Mouse (Mus musculus): ENCODE results near the gene Sgsm3.

Gene Sgsm3

GRCm38 (mm10) chr15:81026901-81027300, 49.3 kb downstream of the Sgsm3 start:
- DNase-seq (ENCODE audit: low spot score), result no peak

GRCm38 (mm10) chr15:81027378-81028173, 50.0 kb downstream of the Sgsm3 start:
- peak; percentile 78 for DNase-seq (ENCODE audit: low spot score)

- no peak for DNase-seq (ENCODE audit: low spot score)
These were observed 53.4 kb downstream of the Sgsm3 start for GRCm38 (mm10) chr15:81030891-81031425.

GRCm38 (mm10) chr15:81031611-81032010, 54.0 kb downstream of the Sgsm3 start:
- no peak for DNase-seq (ENCODE audit: low spot score)

GRCm38 (mm10) chr15:81032941-81033629, 55.5 kb downstream of the Sgsm3 start:
- peak; percentile 71 for DNase-seq (ENCODE audit: low spot score)

- DNase-seq (ENCODE audit: low spot score), result no peak
These were observed 56.6 kb downstream of the Sgsm3 start for GRCm38 (mm10) chr15:81034119-81034518.

GRCm38 (mm10) chr15:81035417-81036162, 58.0 kb downstream of the Sgsm3 start:
- peak; percentile 80 for DNase-seq (ENCODE audit: low spot score)

- no peak for DNase-seq (ENCODE audit: low spot score)
These were observed 60.9 kb downstream of the Sgsm3 start for GRCm38 (mm10) chr15:81038419-81038818.

GRCm38 (mm10) chr15:81041767-81042166, 64.2 kb downstream of the Sgsm3 start:
- no peak for DNase-seq (ENCODE audit: low spot score)

GRCm38 (mm10) chr15:81042276-81042931, 64.8 kb downstream of the Sgsm3 start:
- DNase-seq (ENCODE audit: low spot score), result peak; percentile 72

- peak; percentile 86 for DNase-seq (ENCODE audit: low spot score)
These were observed 66.9 kb downstream of the Sgsm3 start for GRCm38 (mm10) chr15:81044446-81044845.

- DNase-seq (ENCODE audit: low spot score), result peak; percentile 68
These were observed 67.8 kb downstream of the Sgsm3 start for GRCm38 (mm10) chr15:81045336-81045735.

- no peak for DNase-seq (ENCODE audit: low spot score)
These were observed 68.5 kb downstream of the Sgsm3 start for GRCm38 (mm10) chr15:81046061-81046460.

GRCm38 (mm10) chr15:81047497-81047896, 69.9 kb downstream of the Sgsm3 start:
- no peak for DNase-seq (ENCODE audit: low spot score)

- peak; percentile 58 for DNase-seq (ENCODE audit: low spot score)
These were observed 72.0 kb downstream of the Sgsm3 start for GRCm38 (mm10) chr15:81049401-81050053.

- DNase-seq (ENCODE audit: low spot score), result no peak
These were observed 72.9 kb downstream of the Sgsm3 start for GRCm38 (mm10) chr15:81050488-81050887.

GRCm38 (mm10) chr15:81052491-81052890, 74.9 kb downstream of the Sgsm3 start:
- no peak for DNase-seq (ENCODE audit: low spot score)

GRCm38 (mm10) chr15:81055488-81055887, 77.9 kb downstream of the Sgsm3 start:
- DNase-seq (ENCODE audit: low spot score), result no peak

- no peak for DNase-seq (ENCODE audit: low spot score)
These were observed 80.2 kb downstream of the Sgsm3 start for GRCm38 (mm10) chr15:81057736-81058135.

- DNase-seq (ENCODE audit: low spot score), result peak; percentile 22
These were observed 83.4 kb downstream of the Sgsm3 start for GRCm38 (mm10) chr15:81060975-81061374.
